Comparison of ENCODE assay signal across 29 mouse cellular contexts in genomic region chr17:15059646-15060045, GRCm38 (mm10). TPM values are rescaled to one million over a fixed set of nuclear protein-coding genes. Genes with fewer than 3 reads are reported as not detected.
A peak's percentile ranks its signal among the peaks of the same experiment; 100 is the strongest.
DNase-seq lines count a peak whose midpoint lies in the region; ATAC-seq lines count a peak whose summit lies in the region.
"Had no signal": no experiment of that assay in that cellular context is flagged by ENCODE, and none has a peak within 500 bp of the region (broad histone marks: within the 10 kb centered on the region; RNA-seq: fewer than 3 reads in every experiment).

No protein-coding gene starts in this region.

- peaks cover 7% of the 10 kb centered on the region; the same call in 1 of the 2 replicates for H3K4me1 ChIP-seq in liver, embryonic 11.5 days (replicated peaks; ENCODE audit: control insufficient read depth, insufficient read depth, low read length)
- H3K4me1 ChIP-seq: embryonic facial prominence, embryonic 10.5 days; embryonic facial prominence, embryonic 13.5 days; forebrain, embryonic 12.5 days; hindbrain, embryonic 12.5 days; hindbrain, embryonic 15.5 days had no signal

- H3K9ac ChIP-seq in liver, embryonic 11.5 days (ENCODE audit: low read depth, low read length), result no peak overlapping the region
- H3K9ac ChIP-seq: embryonic facial prominence, embryonic 13.5 days; forebrain, embryonic 12.5 days; forebrain, embryonic 15.5 days; heart, embryonic 15.5 days; hindbrain, embryonic 12.5 days; hindbrain, embryonic 15.5 days had no signal

- H3K36me3 ChIP-seq in liver, embryonic 11.5 days (ENCODE audit: control insufficient read depth, insufficient read depth, low read length), result peaks cover 5% of the 10 kb centered on the region
- H3K36me3 ChIP-seq: heart, embryonic 15.5 days had no signal

- H3K27me3 ChIP-seq in liver, embryonic 11.5 days (replicated peaks; ENCODE audit: control insufficient read depth, insufficient read depth, low read length), result no peaks in the 10 kb centered on the region
- H3K27me3 ChIP-seq: embryonic facial prominence, embryonic 13.5 days; forebrain, embryonic 12.5 days; forebrain, embryonic 15.5 days; hindbrain, embryonic 12.5 days; hindbrain, embryonic 15.5 days had no signal

- no peak for ATAC-seq in liver, embryonic 11.5 days (replicated peaks; ENCODE audit: low FRiP score)
- ATAC-seq: activated CD4-positive, CD25-positive, alpha-beta regulatory T cell, adult 4 months; CD4-positive, CD25-positive, alpha-beta regulatory T cell, adult 4 months; forebrain, embryonic 15.5 days; intestine, postnatal 0 days had no signal

- H3K27ac ChIP-seq in liver, embryonic 11.5 days (ENCODE audit: low read depth, low read length), result no peak overlapping the region
- H3K27ac ChIP-seq: embryonic facial prominence, embryonic 10.5 days; embryonic facial prominence, embryonic 13.5 days; forebrain, embryonic 12.5 days; forebrain, embryonic 15.5 days; heart, adult 2 months; hindbrain, embryonic 12.5 days; hindbrain, embryonic 15.5 days had no signal

- H3K4me3 ChIP-seq in liver, embryonic 11.5 days (ENCODE audit: low read depth, low read length), result no peak overlapping the region
- H3K4me3 ChIP-seq: embryonic facial prominence, embryonic 10.5 days; embryonic facial prominence, embryonic 13.5 days; erythroblast, embryonic 14.5 days; forebrain, embryonic 12.5 days; forebrain, embryonic 15.5 days; heart, adult 2 months; heart, embryonic 15.5 days; hindbrain, embryonic 12.5 days; hindbrain, embryonic 15.5 days had no signal

- no peaks in the 10 kb centered on the region for H3K9me3 ChIP-seq in liver, embryonic 11.5 days (ENCODE audit: control insufficient read depth, low read length)
- H3K9me3 ChIP-seq: embryonic facial prominence, embryonic 10.5 days; embryonic facial prominence, embryonic 13.5 days; forebrain, embryonic 12.5 days; forebrain, embryonic 15.5 days; heart, embryonic 15.5 days; hindbrain, embryonic 12.5 days; hindbrain, embryonic 15.5 days had no signal

- peak; percentile 72 for DNase-seq in heart, adult 11 months
- no peak for DNase-seq in heart, adult 18-20 months
- peak; percentile 11 for DNase-seq in liver, embryonic 11.5 days (ENCODE audit: low spot score)
- DNase-seq in liver, result no peak
- peak; percentile 21 for DNase-seq in testis, postnatal 10 days (ENCODE audit: low spot score)
- DNase-seq in testis, postnatal 14 days (ENCODE audit: low spot score), result no peak
- DNase-seq: adrenal gland, adult 8-10 months; adrenal gland, postnatal 25 days; cerebellum, adult 11-12 months; cerebellum, adult 8-10 months; cerebellum, postnatal 10 days; cerebellum, postnatal 36 days; embryo, embryonic 11 days; gastrocnemius, postnatal 14 days; heart, adult 2 months; heart, postnatal 10 days had no signal

- 92% methylated on average over 14 of the region's 14 CpGs for WGBS in liver, embryonic 11.5 days

- H3K4me2 ChIP-seq in liver, embryonic 11.5 days, result no peak overlapping the region
- H3K4me2 ChIP-seq: embryonic facial prominence, embryonic 13.5 days; forebrain, embryonic 12.5 days; forebrain, embryonic 15.5 days; heart, embryonic 11.5 days; heart, embryonic 15.5 days; hindbrain, embryonic 12.5 days; hindbrain, embryonic 15.5 days had no signal

RNA-seq across cellular contexts. Expression of gene Gm3448, which starts 18.3 kb away (rescaled TPM):
- 1 to 10 TPM in 1 of 2 experiments, under 1 TPM in 1; 0.74 to 1.7 TPM for total RNA-seq in heart, adult 18-20 months (2021)
- 3.0 and 4.6 TPM in 2 replicates for polyA plus RNA-seq in liver, embryonic 11.5 days (2014; fragmentation: Nextera tagmentation; extraction: Ambion mirVana)

RNA-seq across cellular contexts. Expression of gene Tcte3, which starts 18.4 kb away (rescaled TPM):
- under 1 TPM in 1 of 2 experiments, not detected in 1; 0.44 TPM for total RNA-seq in heart, adult 18-20 months (2021)
- 3.9 and 4.4 TPM in 2 replicates for polyA plus RNA-seq in liver, embryonic 11.5 days (2014; fragmentation: Nextera tagmentation; extraction: Ambion mirVana)
- total RNA-seq: hematopoietic stem cell, adult 5-6 weeks had no signal
- polyA plus RNA-seq: embryonic facial prominence, embryonic 10.5 days; embryonic facial prominence, embryonic 13.5 days; forebrain, embryonic 15.5 days; heart, adult 2 months; hindbrain, embryonic 12.5 days had no signal

RNA-seq across cellular contexts. Expression of gene Ermard, which starts 18.6 kb away (rescaled TPM):
- 10 to 100 TPM; 16.0 to 25.5 TPM for total RNA-seq in heart, adult 18-20 months (2021)
- polyA plus RNA-seq in liver, embryonic 11.5 days (2014; fragmentation: Nextera tagmentation; extraction: Ambion mirVana), result 67.2 and 73.1 TPM in 2 replicates

RNA-seq across cellular contexts. Expression of gene Gm3435, which starts 49.7 kb away (rescaled TPM):
- 1 to 10 TPM; 1.2 to 1.9 TPM for total RNA-seq in heart, adult 18-20 months (2021)
- 5.4 and 5.6 TPM in 2 replicates for polyA plus RNA-seq in liver, embryonic 11.5 days (2014; fragmentation: Nextera tagmentation; extraction: Ambion mirVana)

Comparison
In these comparisons a context has a peak if more than half of its experiments do, and no peak if none do; other contexts are left out.
1. DNase-seq: peak in heart, adult 11 months (single experiment), liver, embryonic 11.5 days (single experiment) and testis, postnatal 10 days (single experiment); none in heart, adult 18-20 months (0 of 2), liver (single experiment) and testis, postnatal 14 days (single experiment).